Mouse (Mus musculus) spleen, postnatal 36 days (tissue): Measurements from ENCODE around the gene Pgpep1.

Source experiments
- DNase-seq, 2 experiments: peaks; one replicate each; pipeline ENCODE4 v3.0.0; 2022; ENCODE audit warnings: low spot score in 2 of 2, mixed read lengths in 1 of 2

The Pgpep1 gene

DNA sequence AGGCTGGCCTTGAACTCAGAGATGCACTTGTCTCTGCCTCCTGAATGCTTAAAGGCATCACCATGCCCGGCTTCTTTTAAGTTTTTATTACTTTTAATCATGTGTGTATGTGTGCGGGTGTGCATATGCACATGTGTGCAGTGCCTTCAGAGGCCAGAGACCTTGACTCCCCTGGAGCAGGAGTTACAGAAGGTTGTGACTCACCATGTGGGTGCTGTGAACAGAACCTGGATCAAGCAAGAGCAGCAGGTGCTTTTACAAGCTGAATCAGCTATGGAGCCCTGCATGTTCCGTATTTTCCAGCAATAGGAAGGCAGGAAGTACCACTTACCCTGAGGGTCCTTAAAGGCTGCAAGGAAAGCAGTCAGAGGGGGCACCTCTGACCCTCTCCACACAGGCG, 31.0 kb upstream of the Pgpep1 start:
- DNase-seq = no peak

DNA sequence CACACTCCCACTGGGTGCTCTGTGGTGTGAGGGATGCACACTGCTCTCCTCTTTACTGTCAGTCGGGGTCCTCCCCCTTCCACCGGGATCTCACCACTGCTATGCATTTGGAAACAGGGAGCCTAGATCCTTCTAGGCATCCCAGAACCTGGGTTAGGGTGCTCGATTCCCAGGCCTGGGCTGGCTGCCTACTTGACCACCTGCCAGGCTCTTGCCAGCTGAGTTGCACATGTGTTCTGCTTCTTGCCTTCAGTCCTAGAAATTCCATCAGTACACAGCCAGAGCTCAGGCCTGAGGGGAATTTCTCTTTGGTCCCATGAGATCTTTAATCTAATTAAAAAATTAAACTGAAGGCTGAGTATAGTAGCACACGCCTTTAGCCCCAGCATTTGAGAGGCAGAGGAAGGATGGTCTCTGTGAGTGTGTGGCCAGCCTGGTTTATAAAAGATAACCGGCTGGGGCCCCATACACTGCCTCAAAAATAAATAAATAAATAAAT, 29.8 kb upstream of the Pgpep1 start:
- DNase-seq = no peak

DNA sequence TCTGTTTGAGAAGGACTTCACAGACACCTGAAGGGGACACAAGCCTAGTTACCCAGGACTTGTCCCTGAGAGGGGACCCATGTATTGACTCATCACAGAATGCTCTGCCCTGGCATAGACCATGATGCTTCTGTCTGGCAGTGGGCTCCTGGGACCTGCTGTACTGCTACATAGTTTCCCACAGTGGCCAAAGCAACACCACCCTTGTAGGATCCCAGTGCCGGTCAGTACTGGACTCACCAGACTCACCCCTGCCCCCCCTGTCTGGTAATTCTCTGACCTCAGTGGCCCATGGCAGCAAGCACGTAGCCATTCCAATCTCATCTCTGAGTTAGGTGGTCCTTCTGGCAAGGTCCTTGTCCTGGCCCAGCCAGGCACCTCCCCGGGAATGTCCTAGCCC, 27.9 kb upstream of the Pgpep1 start:
- no peak for DNase-seq

DNA sequence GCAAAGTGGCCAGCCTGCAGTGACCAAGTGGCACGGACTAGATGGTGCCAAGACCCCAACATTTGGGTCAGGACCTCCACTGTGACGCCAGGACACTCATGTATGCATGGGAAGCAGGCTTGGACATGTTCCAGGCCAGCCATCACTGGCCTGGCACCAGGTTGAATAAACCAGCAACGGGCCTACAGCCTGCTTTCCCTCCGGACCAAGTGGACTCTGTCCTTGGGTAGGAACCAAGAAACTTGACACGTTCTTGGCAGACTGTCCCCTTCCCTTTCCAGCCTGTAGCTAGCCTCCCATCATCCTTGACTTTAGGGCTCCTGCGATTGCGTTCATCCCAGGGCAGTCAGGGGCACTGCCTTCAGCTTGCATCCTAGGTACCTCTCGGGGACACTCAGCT, 27.4 kb upstream of the Pgpep1 start:
- no peak for DNase-seq

DNA sequence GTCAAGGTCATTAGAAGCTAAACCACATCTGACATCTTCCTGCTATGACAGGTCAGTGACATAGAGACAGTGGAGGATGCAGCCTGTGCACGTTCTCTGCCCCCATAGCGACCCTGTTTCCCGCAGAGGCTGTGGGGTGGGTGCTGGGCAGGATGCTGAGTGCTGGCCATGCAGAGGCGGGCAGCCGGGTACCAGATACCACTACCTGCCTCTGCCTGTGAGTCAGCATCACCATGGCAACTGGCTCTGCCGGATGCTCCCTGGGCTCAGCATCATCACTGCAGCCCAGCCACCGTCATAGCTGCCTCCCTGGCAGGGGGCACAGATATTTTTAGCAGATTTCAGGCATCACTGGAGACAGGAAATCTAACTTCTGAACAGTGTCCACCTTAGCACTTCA, 24.1 kb upstream of the Pgpep1 start:
- DNase-seq = no peak

DNA sequence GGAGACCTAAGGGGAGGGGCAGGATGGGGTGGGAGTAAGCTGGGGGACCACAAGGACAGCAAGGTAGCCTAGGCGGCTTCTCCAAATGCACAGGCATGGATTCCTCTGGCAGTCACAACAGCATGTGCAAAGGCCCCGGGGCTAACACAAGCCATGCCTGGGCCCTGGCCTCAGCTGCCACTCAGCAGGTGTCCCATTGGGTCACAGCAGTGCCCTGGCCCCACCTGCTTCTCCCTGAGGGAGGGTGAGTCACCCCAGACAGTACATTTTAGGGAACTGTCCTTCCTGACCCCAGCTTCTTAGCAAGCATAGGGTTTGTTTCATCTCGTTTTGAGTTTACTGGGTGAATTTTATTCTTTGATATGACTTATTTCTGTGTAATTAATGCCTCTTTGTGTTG, 22.5 kb upstream of the Pgpep1 start:
- no peak for DNase-seq

DNA sequence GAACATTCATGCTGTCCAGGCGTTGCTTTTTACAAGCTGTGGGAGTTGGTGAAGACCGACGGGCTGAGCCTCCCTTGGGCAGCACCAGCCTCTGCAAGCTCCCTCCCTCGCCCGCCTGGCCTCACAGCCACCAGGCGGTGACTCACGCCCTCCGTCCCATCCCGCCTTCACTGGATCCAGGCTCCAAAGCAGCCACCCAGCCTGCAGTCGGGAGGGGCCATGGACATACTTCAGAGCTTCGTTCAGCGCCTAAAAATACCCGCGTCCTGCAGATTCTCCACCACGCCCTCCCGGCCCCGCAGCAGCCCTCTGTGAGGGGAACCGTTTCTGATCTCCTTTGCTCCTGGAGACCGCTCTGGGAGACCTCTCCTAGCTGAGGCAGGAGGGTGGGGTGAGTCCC, 22.0 kb upstream of the Pgpep1 start:
- DNase-seq = no peak

DNA sequence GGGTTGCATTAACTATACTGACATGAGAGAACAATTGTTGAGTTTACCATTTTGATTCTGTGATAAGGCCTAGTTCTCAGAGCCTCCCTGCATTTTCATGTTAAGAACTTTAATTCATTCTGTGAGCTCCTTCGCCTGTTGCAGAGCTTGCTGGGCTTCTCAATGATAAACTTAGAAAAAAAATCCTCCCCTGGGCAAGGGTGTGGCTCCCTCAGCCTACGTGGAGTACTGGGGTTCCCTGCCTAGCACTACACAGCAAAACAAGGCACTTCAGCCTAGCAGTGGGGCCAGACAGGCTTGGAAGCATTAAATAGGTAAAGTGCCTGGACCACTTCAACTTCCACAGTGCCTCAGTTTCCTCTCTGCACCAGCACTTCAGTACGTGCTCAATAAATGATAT, 21.2 kb upstream of the Pgpep1 start:
- no peak for DNase-seq

DNA sequence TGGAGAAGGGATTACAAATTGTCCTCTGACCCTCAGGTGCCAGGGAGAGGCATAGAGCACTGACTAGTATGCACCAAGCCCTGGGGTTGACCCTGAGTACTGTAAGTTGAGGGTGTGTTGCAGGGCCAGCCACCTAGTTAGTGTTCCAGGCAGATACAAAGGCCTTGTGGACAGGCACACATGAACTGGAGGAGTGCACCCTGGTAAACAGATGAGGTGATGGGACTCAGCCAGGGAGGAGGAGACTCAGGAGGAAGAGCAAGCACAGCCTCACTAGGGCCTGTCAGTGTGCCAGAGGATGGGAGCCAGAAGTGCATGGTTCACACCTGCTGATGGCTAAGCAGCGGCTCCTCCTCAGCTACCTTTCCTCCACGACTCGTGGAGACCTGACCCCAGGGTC, 19.9 kb upstream of the Pgpep1 start:
- no peak for DNase-seq

DNA sequence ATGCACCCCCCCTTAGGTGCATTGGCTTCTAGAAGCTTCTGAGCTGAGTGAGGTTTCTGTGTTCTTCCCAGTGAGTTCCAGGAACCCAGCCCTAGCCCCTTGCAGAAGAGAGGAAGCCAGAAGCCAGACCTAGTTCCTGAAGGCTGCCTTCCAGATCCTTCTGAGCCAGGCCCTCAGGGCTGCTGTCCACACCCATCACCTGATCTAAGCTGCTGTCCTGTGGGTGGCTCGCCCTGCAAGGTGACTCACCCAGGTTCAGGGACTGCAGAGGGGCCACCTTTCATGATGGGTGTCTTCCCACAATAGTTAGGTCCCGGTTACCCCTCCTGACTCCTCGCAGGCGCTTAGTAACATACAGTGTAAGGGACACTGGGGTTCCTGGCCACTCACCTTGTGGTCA, 19.2 kb upstream of the Pgpep1 start:
- DNase-seq = no peak

DNA sequence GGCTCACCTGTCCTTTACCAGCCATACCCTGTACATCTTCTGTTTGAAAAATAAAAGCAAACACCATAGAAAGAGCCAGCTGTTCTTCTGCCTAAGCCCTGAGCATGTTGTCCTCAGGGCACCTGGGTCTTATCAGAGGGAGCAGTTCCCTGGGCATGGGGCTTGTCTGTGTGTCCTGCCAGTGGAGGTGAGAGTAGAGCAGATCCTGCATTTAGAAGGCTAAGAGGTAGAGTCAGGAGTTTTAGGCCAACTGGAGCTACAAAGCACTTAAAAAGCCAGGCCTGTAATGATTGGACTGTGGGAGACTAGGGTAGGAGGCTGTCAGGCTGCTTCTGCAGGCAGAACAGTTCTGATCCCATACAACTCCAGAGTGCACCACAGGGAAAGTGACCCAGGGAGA, 18.5 kb upstream of the Pgpep1 start:
- no peak for DNase-seq

DNA sequence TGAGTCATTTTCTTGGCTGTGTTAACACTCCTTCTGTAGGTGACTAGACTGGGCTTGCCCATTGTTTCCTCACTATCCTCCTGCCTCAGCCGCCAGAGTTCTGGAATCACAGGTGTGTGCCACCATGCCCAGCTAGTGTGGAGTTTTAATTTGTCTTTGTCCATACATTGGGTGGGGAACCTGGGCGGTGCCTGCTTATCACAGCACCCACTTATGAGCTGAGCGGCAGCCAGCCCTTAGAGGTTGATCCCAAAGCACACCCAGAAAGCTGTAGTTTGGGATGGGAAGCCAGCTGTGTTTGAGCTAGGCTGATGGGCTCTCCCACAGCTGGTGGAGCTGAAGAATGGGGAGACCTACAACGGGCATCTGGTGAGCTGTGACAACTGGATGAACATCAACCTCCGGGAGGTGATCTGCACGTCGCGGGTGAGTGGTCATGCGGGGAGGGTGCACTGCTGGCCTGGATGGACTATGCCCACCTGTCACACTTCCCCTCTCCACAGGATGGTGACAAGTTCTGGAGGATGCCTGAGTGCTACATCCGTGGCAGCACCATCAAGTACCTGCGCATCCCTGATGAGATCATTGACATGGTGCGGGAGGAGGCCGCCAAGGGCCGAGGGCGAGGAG, 17.4 kb upstream of the Pgpep1 start:
- DNase-seq = no peak

DNA sequence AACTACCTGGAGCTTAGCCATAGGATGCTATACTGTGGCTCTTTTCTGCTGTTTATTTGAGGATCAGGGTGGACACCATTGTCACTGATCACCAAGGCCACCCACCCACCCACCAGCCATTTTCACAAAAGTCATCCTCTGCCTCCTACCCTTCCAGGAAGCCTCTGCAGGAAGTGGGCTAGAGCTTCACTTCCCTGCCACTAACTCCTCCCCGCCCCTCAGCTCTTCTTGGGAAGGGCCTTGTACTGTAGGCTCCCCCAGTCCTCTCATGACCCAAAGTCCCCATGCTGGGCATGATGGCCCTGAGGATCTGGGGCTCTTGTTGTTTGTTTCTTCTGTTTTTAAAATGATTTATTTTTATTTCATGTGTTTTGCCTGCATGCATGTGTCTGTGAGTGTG, 15.1 kb upstream of the Pgpep1 start:
- peak; percentile 60 to 62 for DNase-seq

DNA sequence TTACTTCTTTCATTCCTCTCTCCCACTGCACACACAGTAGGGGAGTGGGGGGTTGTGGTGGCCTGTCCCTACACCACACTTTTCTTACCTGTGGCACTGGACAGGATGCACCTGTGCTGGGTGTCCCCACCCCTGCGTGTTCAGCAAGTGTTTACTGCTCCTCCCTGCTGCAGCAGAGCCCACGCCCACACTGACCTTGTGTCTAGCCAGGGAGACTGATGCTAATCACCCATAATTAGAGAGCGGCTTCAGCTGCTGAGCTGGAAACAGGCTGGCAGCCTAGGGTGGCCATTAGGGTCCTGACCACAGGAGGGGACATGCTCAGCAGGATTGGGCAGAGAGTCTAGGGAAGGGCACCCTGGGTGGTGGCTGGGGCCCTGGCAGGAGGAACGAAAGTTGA, 14.5 kb upstream of the Pgpep1 start:
- DNase-seq = peak in 1 of 2 experiments; percentile 43

DNA sequence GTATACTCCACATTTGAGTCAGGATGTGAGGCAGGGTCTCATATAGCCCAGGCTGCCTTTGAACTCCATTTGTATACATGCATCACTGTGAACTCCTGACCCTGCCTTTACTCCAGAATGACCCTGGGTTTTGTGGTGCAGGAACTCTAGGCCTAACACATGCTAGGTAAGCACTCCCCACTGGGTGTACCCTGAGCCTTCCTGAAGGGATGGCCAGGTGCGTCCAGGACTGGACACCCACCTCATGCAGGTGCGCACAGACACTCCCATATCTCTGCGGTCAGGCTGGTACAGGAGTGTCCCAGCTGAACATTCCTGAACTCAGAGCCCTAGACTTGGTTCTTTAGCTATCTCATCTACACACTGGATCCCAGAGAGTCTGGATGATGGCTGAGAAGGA, 13.9 kb upstream of the Pgpep1 start:
- no peak for DNase-seq

DNA sequence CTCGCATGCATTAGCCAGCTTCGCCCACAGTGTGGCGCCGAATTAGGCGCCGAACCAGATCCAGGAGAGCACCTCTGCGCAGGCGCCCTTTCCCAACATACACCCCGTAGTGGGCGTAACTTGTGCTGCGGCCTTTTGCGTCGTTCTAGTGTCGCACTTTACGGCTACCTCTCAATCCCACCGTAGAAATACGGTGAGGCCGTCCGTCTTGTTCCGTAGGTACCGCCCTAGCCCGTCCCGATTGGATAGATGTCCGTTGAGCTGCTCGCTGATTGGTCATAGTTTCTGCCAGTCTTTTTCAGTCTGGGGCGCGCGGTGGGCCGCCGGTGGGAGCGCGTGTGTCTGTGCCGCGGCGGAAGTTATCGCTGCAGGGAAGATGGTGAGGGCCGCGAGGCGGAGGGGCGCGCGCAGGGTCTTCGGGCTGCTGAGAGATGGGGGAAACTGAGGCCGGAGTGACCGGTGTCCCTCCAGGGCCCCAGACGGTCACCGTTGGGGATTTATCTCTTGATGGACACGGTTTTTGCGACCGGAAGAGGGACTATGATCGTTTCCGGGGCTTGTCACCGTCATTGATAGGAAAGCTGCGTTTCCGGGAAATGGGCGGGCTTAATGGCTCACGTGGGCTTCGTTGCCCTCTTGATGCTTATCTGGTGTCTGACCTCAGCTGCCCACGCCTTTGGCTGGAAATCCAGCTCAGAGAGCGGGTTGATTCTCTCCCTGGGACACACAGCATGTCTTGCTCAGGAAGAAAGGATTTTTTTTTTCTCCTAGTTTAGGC, 13.1 kb upstream of the Pgpep1 start, which contains the start of gene Lsm4:
Gene Lsm4, plus strand, starts transcription at position 170 of the 778 bp plus-strand sequence.
- DNase-seq = peak; percentile 97 to 99

DNA sequence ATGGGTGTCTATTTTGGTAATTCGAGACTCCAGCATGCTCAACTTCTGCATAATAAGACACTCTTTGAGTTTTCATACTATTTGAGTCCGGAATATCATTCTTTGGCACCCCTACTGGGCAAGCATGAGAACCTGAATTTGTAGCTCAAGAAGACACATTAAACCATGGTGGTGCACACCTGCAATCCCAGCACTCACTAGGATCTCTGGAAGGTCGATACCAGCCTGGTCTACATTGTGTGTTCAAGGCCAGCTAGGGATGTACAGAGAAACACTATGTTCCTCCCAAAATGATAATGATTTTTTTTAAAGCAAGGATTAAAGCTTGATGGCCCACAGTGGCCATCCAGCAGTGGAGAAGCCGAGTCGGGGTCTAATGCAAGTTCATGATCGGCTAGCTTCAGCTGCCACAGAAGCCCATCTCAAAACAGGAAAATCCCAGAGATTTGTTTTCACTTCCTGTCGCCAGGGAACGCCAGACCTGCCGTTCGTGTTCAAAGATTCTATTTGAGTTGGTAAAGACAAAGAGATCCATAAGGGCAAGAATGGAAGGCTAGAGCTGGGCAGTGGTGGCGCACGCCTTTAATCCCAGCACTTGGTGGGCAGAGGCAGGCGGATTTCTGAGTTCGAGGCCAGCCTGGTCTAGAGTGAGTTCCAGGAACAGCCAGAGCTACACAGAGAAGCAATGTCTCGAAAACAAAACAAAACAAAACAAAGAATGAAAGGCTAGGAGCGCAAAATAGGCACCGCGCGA, 12.3 kb upstream of the Pgpep1 start:
- DNase-seq = no peak

DNA sequence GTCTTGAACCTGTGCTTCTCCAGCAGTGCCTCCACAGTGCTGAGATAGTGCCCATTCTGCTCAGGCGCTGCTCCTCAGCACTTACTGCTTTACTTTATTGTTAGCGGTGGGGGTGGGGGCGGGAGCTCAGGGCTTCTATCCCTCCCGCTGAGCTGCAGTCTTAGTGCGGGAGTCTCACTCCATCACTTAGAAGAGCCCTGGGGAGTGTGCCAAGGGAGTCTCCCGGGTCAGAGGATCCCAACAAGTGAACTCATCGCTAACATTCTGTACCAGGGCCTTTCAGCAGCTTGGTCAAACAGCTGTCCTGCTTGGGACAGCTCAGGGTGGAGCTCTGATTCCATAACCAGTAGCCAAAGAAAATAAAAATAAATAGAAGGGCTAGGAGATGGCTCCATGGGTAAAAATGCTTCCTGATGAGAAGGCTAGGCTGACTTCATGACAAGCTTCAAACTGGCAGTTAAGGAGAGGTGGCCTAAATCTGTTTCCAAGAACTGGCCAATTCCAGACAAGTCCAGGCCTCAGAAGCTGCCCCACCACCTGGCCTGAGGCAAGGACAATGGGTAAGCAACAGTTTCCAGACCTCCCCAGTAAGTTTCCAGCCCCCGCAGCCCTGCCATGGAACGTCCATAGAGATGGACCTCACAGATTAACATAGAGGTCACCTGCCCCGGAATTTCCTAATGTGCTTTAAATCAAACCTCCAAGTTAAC, 11.6 kb upstream of the Pgpep1 start:
- DNase-seq = no peak

DNA sequence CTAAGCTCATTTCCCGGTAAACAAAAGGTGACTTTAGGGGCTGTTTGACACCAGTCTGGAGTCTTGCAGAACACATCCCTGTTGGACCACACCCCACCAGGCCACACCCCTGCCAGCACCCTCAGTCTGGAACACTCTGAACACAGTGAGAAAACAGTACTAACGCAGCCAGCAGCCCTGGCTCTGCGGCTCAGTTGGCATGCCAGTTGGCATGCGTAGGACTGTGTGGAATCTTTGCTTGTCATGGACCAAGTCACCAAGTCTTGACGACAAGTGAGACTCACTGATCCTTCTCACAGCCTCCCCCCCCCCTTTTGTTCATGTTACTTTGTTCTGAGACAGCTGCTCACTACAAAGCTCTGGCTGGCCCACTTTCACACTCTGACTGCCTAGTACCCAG, 6.9 kb upstream of the Pgpep1 start:
- no peak for DNase-seq

DNA sequence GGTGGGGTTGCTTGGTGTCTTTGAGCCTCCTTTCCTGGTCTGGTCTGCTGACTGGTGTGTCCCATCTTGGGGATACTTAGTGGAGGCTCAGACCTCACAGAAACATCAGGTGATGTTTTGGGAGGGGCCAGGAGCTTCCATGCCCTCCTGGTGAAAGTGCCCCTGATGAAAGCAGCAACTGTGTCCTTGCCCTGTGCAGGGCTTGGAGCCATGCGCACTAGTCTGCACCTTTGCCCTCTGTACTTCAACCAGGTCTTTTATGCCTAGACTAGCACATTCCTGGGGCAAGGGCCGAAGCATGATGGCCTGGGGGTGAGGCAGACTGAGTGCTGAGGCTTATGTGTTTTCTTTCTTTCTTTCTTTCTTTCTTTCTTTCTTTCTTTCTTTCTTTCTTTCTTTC, 5.4 kb upstream of the Pgpep1 start:
- DNase-seq = no peak

DNA sequence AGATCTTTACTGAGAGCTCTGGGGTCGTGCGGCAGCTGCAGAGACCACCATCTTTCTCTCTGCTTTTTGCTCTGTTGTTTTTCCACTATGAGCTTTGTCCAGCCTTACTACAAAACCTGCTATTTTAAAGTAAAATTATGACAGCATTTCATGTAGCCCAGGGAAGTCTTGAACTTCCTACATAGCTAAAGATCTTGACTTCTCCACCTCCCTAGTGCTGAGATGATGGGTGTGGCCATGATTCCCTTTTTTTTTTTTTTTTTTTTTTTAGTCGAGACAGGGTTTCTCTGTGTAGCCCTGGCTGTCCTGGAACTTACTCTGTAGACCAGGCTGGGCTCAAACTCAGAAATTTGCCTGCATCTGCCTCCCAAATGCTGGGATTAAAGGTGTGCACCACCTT, 4.4 kb upstream of the Pgpep1 start:
- DNase-seq = no peak

DNA sequence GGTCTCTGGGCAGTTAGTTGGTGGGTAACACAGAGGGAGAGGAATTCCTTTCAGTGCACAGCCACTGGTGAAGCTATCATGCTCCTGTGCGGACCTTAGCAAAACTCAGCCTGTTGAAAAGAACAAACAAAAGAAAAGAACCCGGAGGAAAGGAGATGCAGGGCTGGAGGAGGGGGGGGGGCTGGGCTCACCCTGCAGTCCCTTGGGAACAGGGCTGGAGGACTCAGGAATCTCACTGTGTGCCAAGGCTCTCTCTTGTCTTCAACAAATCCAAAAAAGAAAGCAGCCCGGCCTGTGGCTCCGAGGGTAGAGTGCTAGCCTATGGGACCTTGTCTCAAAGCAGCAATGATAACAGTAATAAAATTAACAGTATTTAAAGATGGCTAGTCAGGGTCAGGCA, 3.5 kb upstream of the Pgpep1 start:
- DNase-seq = no peak
